Mouse (Mus musculus) midbrain, embryonic 13.5 days (tissue): ENCODE results near the gene Tchh. TPM values are rescaled to one million over a fixed set of nuclear protein-coding genes. Genes with fewer than 3 reads are reported as not detected.
"Not testable (repeated sequence)": the region's sequence is repeated elsewhere in the genome, so short reads cannot be mapped to it uniquely, and the experiment has no call there.

Experiments used
- ATAC-seq: fragments of 200-750 bp; cut with Nextera tagmentation; 2 replicates; pipeline ENCODE4 v1.8.0; 2017; ENCODE audit warnings: mild to moderate bottlenecking, moderate TSS enrichment, moderate library complexity
- H3K27ac ChIP-seq: fragments of 300-500 bp; sonication (generic); 2 replicates; pipeline ENCODE4 v1.5.1; 2015; ENCODE audit warnings: inconsistent platforms, mild to moderate bottlenecking, moderate library complexity
- H3K27me3 ChIP-seq: fragments of 300-500 bp; sonication (generic); 2 replicates; pipeline ENCODE4 v1.6.1; 2015; ENCODE audit warnings: mild to moderate bottlenecking, inconsistent platforms
- H3K36me3 ChIP-seq: fragments of 300-500 bp; sonication (generic); 2 replicates; pipeline ENCODE4 v1.6.1; 2015; ENCODE audit warnings: mild to moderate bottlenecking, inconsistent platforms
- H3K4me1 ChIP-seq: fragments of 300-500 bp; sonication (generic); replicated peaks from 2 replicates; pipeline ENCODE4 v1.6.1; 2015; ENCODE audit warnings: inconsistent platforms
- H3K4me2 ChIP-seq: fragments of 300-500 bp; sonication (generic); replicated peaks from 2 replicates; pipeline ENCODE4 v1.6.1; 2015; ENCODE audit warnings: moderate library complexity, mild to moderate bottlenecking, inconsistent platforms
- H3K4me3 ChIP-seq: fragments of 300-500 bp; sonication (generic); replicated peaks from 2 replicates; pipeline ENCODE4 v1.5.1; 2015; ENCODE audit warnings: mild to moderate bottlenecking, inconsistent platforms
- H3K9ac ChIP-seq: fragments of 300-500 bp; sonication (generic); replicated peaks from 2 replicates; pipeline ENCODE4 v1.6.1; 2015; ENCODE audit warnings: mild to moderate bottlenecking, inconsistent platforms
- H3K9me3 ChIP-seq: fragments of 300-500 bp; sonication (generic); 2 replicates; pipeline ENCODE4 v1.6.1; 2016; ENCODE audit warnings: mild to moderate bottlenecking, inconsistent platforms
- WGBS: fragments of 180-500 bp; shearing (Covaris S2); methylation state at CpG from one replicate; pipeline ENCODE4 v1.1.7; 2015; 5-methylcytosine and 5-hydroxymethylcytosine counted together
- polyA plus RNA-seq: library from polyadenylated mRNA; unstranded; fragments of >200 nt; fragmentation: Nextera tagmentation; extraction: Ambion mirVana; gene quantifications from 2 replicates; pipeline ENCODE4 v1.2.1, GENCODE M21; 2015

The Tchh gene
- 0.74 and 0.75 TPM in 2 replicates for polyA plus RNA-seq

GRCm38 (mm10) chr3:93442030-93442429, at the start of gene Tchh:
Gene Tchh (plus strand): TSS chr3:93442330.
- H3K9ac ChIP-seq = no peak within 1 kb of the TSS
- 92% methylated on average over 1 of the region's 1 CpGs for WGBS
- peaks cover 29% of the 10 kb centered on the region for H3K4me1 ChIP-seq
- no peaks in the 10 kb centered on the region for H3K36me3 ChIP-seq
- no peak within 1 kb of the TSS for H3K27ac ChIP-seq
- H3K9me3 ChIP-seq = no peaks in the 10 kb centered on the region
- peak within 1 kb of the TSS; percentile 65 for H3K4me3 ChIP-seq
- peak within 1 kb of the TSS; percentile 96 for H3K4me2 ChIP-seq
- H3K27me3 ChIP-seq = peaks cover 43% of the 10 kb centered on the region
- ATAC-seq = no peak

GRCm38 (mm10) chr3:93393366-93393765, 48.8 kb upstream of the Tchh start, which contains the start of gene Rptn:
Gene Rptn (plus strand): TSS chr3:93393699.
- Histone ChIP-seq H3K4me3 (no peak within 1 kb of the TSS), H3K27me3 (no peaks in the 10 kb centered on the region), H3K9ac (no peak within 1 kb of the TSS), H3K4me2 (no peak within 1 kb of the TSS), H3K9me3 (no peaks in the 10 kb centered on the region), H3K27ac (no peak within 1 kb of the TSS), H3K36me3 (no peaks in the 10 kb centered on the region), H3K4me1 (no peaks in the 10 kb centered on the region)
- 79% methylated on average over 2 of the region's 2 CpGs for WGBS
- ATAC-seq = no peak

GRCm38 (mm10) chr3:93403936-93404335, 38.2 kb upstream of the Tchh start:
- Histone ChIP-seq H3K27ac (no peak overlapping the region), H3K36me3 (no peaks in the 10 kb centered on the region), H3K4me3 (no peak overlapping the region), H3K9me3 (no peaks in the 10 kb centered on the region), H3K4me1 (no peaks in the 10 kb centered on the region), H3K9ac (no peak overlapping the region), H3K27me3 (no peaks in the 10 kb centered on the region), H3K4me2 (no peak overlapping the region)
- no peak for ATAC-seq
- 91% methylated on average over 3 of the region's 3 CpGs for WGBS

DNA sequence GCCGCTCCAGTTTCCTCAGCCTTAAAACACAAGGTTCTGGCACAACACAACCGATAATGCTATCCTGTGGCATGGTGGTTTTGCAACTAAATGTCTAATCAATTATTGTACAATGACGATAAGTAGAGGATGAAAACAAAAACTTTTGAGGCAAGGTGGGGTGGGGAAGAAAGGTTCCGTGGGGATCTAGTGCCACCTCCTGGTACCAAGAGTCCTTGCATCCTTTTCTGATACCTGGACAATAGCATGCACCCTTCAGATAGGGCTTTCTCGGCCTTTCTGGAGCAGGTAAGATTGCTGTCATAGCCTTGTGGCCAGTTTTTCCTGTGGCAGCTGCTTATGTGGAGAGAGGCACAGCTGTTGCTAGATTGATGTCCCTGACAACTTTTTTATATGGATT, 35.1 kb upstream of the Tchh start:
- no peak overlapping the region for H3K4me2 ChIP-seq
- H3K4me1 ChIP-seq = no peaks in the 10 kb centered on the region
- ATAC-seq = 0 out of 2 replicates have a peak, but pooled peaks have one; percentile 37
- H3K9ac ChIP-seq = no peak overlapping the region
- 41% methylated on average over 5 of the region's 5 CpGs for WGBS
- H3K4me3 ChIP-seq = no peak overlapping the region
- H3K27me3 ChIP-seq = no peaks in the 10 kb centered on the region
- H3K9me3 ChIP-seq = no peaks in the 10 kb centered on the region
- H3K27ac ChIP-seq = no peak overlapping the region
- no peaks in the 10 kb centered on the region for H3K36me3 ChIP-seq

DNA sequence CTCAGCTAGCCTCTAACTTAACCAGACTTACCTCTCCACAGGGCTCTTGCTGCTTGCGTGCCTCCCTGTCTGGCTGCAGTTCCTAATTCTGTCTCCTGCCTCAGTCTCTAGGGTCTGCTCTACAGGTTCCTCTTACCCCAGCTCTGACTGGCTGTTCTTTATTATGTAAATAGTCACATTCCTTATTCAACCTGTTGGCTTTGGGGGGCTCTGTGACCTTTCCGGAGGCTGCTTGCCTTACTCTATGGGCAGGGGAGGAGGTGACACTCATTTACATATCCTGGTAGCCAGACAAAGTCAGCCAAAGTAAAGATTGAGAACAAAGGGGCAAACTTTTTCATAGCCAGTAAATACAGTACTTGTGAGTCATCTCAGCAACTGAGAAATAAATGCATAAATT, 30.2 kb upstream of the Tchh start:
- no peaks in the 10 kb centered on the region for H3K4me1 ChIP-seq
- ATAC-seq = no peak
- no peak overlapping the region for H3K9ac ChIP-seq

DNA sequence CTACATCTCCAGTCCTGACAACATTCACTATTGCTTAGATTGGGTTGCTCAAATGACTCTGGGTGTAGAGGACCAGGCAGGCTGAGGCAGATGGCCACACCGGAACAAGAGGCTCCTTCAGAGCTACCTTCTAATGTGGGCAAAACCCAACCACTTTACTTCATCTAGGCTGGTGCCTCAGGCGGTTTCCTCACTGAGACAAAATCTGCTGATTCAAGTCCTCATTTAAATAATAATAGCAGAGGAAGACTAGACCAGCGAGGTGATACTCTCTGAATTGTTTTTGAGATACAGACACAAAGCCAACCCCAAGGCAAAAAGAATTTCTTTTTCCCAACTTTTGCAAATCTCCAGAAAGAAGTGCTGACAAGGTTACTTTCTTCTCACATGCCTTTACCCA, 10.5 kb upstream of the Tchh start:
- no peak for ATAC-seq
- no peak overlapping the region for H3K4me2 ChIP-seq
- no peak overlapping the region for H3K27ac ChIP-seq
- WGBS = 36% methylated on average over 3 of the region's 3 CpGs
- no peaks in the 10 kb centered on the region for H3K4me1 ChIP-seq
- no peak overlapping the region for H3K4me3 ChIP-seq
- no peak overlapping the region for H3K9ac ChIP-seq
- no peaks in the 10 kb centered on the region for H3K9me3 ChIP-seq
- no peaks in the 10 kb centered on the region for H3K27me3 ChIP-seq
- no peaks in the 10 kb centered on the region for H3K36me3 ChIP-seq

More for the DNA sequence above, 30.2 kb upstream of the Tchh start:
- Histone ChIP-seq H3K4me3 (no peak overlapping the region), H3K36me3 (no peaks in the 10 kb centered on the region), H3K27me3 (no peaks in the 10 kb centered on the region), H3K9me3 (no peaks in the 10 kb centered on the region), H3K4me2 (no peak overlapping the region), H3K27ac (no peak overlapping the region)
- 14% methylated on average over 2 of the region's 2 CpGs for WGBS

DNA sequence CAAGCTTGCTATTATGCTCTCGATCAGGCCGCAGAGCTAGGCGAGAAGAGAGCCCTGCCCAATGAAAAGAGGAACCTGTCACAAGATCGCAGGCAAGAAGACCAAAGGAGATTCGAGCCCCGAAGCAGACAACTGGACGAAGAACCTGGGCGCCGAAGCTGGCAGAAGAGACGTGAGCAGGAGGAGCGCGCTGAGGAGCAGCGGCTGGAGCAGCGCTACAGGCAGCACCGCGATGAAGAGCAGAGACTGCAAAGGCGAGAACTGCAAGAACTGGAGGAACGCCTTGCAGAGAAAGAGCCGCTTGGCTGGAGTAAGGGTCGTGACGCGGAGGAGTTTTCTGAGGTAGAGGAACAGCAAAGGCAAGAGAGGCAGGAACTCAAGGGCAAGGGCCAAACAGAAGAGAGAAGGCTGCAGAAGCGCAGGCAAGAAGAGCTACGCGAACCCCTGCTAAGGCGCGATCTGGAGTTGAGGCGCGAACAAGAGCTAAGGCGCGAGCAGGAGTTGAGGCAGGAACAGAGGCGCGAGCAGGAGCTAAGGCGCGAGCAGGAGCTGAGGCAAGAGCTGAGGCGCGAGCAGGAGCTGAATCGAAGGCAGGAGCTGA, 1.5 kb downstream of the Tchh start:
- Histone ChIP-seq H3K4me1 (peaks cover 36% of the 10 kb centered on the region), H3K9me3 (no peaks in the 10 kb centered on the region), H3K9ac (peak overlapping the region; percentile 53), H3K36me3 (no peaks in the 10 kb centered on the region), H3K4me2 (peak overlapping the region; percentile 96), H3K4me3 (peak overlapping the region; percentile 65), H3K27ac (no peak overlapping the region), H3K27me3 (peaks cover 50% of the 10 kb centered on the region)
- WGBS = 1% methylated on average over 38 of the region's 38 CpGs
- no peak for ATAC-seq

DNA sequence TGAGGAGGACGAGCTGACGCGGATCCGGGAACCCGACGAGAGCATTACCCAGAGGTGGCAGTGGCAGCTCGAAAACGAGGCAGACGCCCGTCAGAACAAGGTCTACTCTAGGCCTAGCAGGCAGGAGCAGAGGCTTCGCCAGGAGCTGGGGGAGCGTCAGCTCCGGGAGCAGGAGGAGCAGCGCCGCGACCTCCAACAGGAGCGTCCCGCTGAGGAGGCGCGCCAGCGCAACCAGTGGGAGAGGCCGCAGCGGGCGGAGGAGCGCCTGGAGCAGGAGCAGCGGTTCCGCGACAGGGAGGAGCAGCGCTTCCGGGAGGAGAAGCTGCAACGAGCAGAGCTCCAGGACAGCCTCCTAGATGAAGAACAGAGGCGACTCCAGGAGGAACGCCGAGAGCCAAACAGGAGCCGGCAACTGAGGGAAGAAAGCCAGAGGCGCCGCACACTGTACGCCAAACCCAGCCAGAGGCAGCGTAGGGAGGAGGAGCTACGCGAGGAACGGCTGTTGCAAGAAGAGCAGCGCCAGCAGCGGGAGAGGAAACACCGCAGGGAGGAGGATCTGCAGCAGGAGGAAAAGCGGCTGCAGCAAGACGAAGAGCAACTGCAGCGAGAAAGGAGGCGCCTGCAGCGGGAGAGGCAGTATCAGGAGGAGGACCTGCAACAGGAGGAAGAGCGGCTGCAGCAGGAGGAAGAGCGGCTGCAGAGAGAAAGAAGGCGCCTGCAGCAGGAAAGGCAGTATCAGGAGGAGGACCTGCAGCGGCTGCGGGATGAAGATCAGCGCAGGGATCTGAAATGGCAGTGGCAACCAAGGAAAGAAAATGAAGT, 2.4 kb downstream of the Tchh start:
- Histone ChIP-seq H3K36me3 (no peaks in the 10 kb centered on the region), H3K9me3 (no peaks in the 10 kb centered on the region), H3K4me2 (peak overlapping the region; percentile 96), H3K4me1 (peaks cover 36% of the 10 kb centered on the region), H3K4me3 (peak overlapping the region; percentile 65), H3K27me3 (peaks cover 54% of the 10 kb centered on the region), H3K9ac (peak overlapping the region; percentile 53), H3K27ac (peak overlapping the region; percentile 25)
- peak; percentile 88 for ATAC-seq
- WGBS = under 1% methylated on average over 56 of the region's 56 CpGs

GRCm38 (mm10) chr3:93445165-93445705, 3.1 kb downstream of the Tchh start:
- ATAC-seq = peak; percentile 3
- peak overlapping the region; percentile 25; the same call in 1 of the 2 replicates for H3K27ac ChIP-seq

GRCm38 (mm10) chr3:93446128-93446755, 4.1 kb downstream of the Tchh start:
- H3K4me2 ChIP-seq = peak overlapping the region; percentile 96
- WGBS = 1% methylated on average over 54 of the region's 54 CpGs
- H3K4me3 ChIP-seq = peak overlapping the region; percentile 65
- no peak overlapping the region for H3K27ac ChIP-seq
- peak overlapping the region; percentile 53 for H3K9ac ChIP-seq
- H3K36me3 ChIP-seq = no peaks in the 10 kb centered on the region
- no peaks in the 10 kb centered on the region for H3K9me3 ChIP-seq
- peaks cover 56% of the 10 kb centered on the region for H3K27me3 ChIP-seq
- peaks cover 36% of the 10 kb centered on the region for H3K4me1 ChIP-seq
- ATAC-seq = no peak

More at GRCm38 (mm10) chr3:93445165-93445705, 3.1 kb downstream of the Tchh start:
- Histone ChIP-seq H3K36me3 (no peaks in the 10 kb centered on the region), H3K9ac (peak overlapping the region; percentile 53), H3K4me1 (peaks cover 36% of the 10 kb centered on the region), H3K9me3 (no peaks in the 10 kb centered on the region), H3K4me2 (peak overlapping the region; percentile 96), H3K4me3 (peak overlapping the region; percentile 65), H3K27me3 (peaks cover 61% of the 10 kb centered on the region)
- under 1% methylated on average over 36 of the region's 36 CpGs for WGBS

- peak overlapping the region; percentile 53 for H3K9ac ChIP-seq
- not testable (repeated sequence) for H3K36me3 ChIP-seq, H3K9me3 ChIP-seq, H3K27ac ChIP-seq, ATAC-seq
- H3K4me2 ChIP-seq = peak overlapping the region; percentile 96
- H3K4me3 ChIP-seq = peak overlapping the region; percentile 65
- H3K4me1 ChIP-seq = peaks cover 36% of the 10 kb centered on the region
- H3K27me3 ChIP-seq = peaks cover 58% of the 10 kb centered on the region
- under 1% methylated on average over 32 of the region's 32 CpGs for WGBS
Observed at GRCm38 (mm10) chr3:93446756-93447137, 4.6 kb downstream of the Tchh start.
